Mouse (Mus musculus) regulatory T cell (primary cell): ENCODE results near the gene Tmem115.

Source experiments
- in situ Hi-C: fragments of 300-600 bp; cut with MboI, MseI; formaldehyde crosslinking; loops from one replicate; pipeline ENCODE4 v1.15.1; 2025; ENCODE audit warnings: high pct_unique_total_duplicates

Gene Tmem115

GRCm38 (mm10) chr9:107533791-107534407 lies at the start of gene Tmem115:
Gene Tmem115 (plus strand): TSS chr9:107533945.
- in situ Hi-C loops: no loop called here

- in situ Hi-C loops: no loop called here
These were observed 49.4 kb upstream of the Tmem115 start for GRCm38 (mm10) chr9:107484302-107484701.

DNA sequence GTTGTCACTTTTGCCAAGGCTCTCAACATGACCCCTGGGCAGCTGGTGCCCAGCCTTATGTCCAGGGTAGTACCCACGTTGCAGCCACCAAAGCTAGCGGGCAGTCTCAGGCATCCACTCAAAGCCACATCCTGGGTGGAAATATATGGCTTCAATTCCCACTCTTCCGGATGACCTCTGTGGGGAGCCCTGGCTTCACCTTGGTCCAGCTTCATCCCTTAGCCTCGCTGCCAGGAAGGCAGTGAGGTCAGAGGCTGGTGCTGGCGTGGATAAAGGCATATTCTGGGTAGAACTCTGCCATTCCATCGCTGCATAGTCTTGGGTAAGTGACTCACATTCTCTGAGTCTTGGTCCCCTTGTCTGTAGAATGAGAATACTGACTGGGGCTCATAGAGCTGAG lies 49.0 kb upstream of the Tmem115 start:
- in situ Hi-C loops: no loop called here

- in situ Hi-C loops: no loop called here
These were observed 47.7 kb upstream of the Tmem115 start for GRCm38 (mm10) chr9:107486086-107486485.

- in situ Hi-C loops: no loop called here
These were observed 47.1 kb upstream of the Tmem115 start for GRCm38 (mm10) chr9:107486507-107487225.

GRCm38 (mm10) chr9:107490146-107490545 lies 43.6 kb upstream of the Tmem115 start:
- in situ Hi-C loops: no loop called here

GRCm38 (mm10) chr9:107490625-107491024 lies 43.1 kb upstream of the Tmem115 start:
- in situ Hi-C loops: no loop called here

- in situ Hi-C loops: no loop called here
These were observed 40.2 kb upstream of the Tmem115 start for GRCm38 (mm10) chr9:107493511-107493910.

GRCm38 (mm10) chr9:107494238-107494637 lies 39.5 kb upstream of the Tmem115 start:
- in situ Hi-C loops: no loop called here

DNA sequence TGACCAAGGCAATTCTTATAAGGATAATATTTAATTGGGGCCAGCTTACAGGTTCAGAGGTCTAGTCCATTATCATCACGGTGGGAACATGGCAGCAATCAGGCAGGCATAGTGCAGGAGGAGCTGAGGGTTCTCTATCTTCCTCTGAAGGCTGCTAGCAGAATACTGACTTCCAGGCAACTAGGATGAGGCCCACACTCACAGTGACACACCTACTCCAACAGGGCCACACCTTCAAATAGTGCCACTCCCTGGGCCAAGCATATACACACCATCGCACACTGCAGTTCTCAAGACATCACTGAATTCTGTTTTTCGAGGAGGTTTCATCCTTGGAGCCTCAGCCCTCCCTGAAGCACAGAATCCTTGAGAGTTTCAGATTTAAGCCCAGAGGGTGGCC lies 37.4 kb upstream of the Tmem115 start:
- in situ Hi-C loops: no loop called here

- in situ Hi-C loops: no loop called here
These were observed 32.9 kb upstream of the Tmem115 start for GRCm38 (mm10) chr9:107500708-107501286.

GRCm38 (mm10) chr9:107502131-107502846 lies 31.5 kb upstream of the Tmem115 start:
- in situ Hi-C loops: no loop called here

GRCm38 (mm10) chr9:107504662-107505537 lies 28.8 kb upstream of the Tmem115 start:
- in situ Hi-C loops: no loop called here

GRCm38 (mm10) chr9:107508266-107508665 lies 25.5 kb upstream of the Tmem115 start:
- in situ Hi-C loops: no loop called here

DNA sequence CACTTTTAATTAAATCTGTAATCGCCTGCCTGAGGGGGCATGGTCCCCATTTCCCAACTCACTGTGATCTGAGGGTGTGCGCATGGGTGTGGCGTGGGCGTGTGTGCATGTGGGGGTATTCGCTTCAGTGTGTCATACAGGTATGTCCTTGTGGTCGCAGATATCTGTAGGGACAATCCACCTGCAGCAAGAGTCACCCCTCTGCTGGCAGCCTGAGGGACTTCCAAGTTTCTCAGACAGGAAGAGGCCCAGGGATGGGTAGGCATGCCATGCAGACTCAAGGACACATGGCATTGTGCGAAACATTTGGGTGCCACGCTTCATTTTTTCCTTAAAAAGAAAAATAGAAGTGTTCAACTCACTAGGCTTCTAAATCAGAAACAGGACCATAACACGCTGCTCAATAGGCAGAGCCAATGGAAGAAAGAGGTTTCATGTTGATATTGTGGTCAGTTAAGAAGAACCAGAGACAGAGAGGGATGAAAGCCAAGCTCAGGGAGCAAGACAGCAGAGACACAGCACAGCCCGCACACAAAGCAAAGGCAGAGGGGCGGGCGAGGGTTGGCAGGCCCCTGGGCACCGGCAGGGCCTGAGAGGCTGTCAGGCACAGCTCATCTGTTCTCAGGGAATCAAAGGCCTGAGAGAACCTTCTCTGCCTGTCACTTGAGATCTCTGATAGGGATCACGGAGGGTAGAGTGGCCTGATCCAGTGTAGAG lies 23.2 kb upstream of the Tmem115 start:
- in situ Hi-C loops: loop anchor here (5.0 kb wide), 1 partner anchor 153 kb away; no protein-coding TSS in a partner anchor

- in situ Hi-C loops: loop anchor here (5.0 kb wide), 1 partner anchor 154 kb away; no protein-coding TSS in a partner anchor
These were observed 22.3 kb upstream of the Tmem115 start for GRCm38 (mm10) chr9:107511436-107511835.

DNA sequence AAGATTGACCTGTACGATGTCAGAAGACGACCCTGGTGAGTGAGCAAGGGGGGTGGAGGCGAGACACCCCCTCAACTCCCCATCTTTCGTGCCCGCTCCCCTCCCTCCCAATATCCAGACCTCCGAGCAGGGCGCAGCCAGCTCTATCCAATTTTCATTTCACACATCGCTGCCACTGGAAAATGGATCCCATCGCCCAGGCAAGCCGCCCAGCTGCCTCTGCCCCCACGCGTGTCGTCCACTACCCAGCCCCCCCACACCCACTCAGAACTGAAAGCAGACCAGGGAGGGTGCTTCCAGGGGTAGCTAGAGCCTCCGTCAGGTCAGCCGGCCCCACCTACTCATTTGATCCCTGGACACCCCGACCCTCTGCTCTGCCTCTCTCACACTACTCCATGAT lies 21.4 kb upstream of the Tmem115 start:
- in situ Hi-C loops: loop anchor here (5.0 kb wide), 1 partner anchor 155 kb away; no protein-coding TSS in a partner anchor

DNA sequence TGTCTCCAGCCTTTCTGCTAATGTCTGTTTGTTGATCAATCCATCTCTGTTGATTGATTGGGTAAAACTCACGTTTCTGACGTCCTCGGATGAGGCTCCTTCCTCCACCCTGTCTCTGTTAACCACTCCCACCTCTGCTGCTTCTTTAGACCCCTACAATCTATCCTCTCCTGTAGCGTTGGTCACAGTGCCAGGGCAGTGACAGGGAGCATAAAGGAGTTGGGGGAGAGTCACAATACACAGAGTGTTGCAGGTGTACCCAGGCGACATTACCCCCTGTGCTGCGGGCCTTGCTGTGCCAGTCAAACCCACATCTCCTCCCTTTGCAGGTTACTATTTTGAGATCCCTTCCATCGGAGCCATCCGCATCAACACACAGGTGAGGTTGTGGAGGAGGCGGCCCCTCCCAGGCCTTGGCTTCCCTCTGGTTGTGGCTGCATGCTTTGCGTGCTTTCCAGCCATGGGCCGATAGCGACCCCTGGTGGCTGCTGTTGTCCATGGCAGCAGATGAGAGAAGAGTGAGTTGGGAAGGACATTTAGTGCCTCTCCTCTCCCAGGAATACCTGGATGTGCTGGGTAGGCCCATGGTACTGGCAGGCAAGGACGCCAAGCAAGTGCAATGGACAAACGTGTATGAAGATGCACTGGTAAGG lies 19.3 kb upstream of the Tmem115 start:
- in situ Hi-C loops: loop anchor here (5.0 kb wide), 1 partner anchor 157 kb away; no protein-coding TSS in a partner anchor

DNA sequence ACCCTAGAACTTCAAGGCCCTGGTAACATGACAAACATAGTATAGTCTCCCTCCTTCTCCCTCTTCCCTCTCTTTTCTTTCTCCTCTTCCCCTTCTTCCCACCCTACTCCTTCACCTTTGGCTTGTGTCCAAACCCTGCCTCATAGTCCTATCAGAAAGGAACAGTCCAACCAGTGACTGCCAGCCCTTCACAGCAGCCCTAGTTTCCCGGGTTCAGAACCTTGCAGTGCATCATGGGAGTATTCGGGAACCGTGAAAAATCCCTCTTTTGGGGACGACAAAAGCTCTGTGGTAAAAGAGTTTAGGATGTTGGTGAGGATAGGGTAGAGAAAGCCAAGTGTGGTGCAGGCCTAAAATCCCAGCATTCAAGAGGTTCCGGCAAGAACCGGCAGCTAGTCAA lies 13.4 kb upstream of the Tmem115 start:
- in situ Hi-C loops: no loop called here

DNA sequence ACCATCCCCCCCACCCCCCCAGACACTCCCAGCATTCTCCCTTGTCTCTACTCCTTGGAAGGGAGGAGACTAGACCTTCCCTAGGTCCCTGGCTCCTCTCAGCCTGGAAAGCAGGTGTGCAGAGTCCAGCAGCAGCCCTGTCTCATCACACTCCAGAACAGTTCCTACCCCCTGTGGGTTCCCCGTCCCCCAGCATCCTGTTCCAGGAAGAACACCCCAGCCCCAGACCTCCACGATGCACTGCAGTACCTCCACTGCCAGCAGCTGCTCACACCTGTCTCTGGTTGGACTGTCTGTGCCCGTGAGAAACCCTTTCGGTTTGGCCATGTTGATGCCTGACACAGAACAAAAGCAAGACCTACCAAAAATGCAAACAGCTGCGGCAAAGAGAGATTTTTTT lies 12.6 kb upstream of the Tmem115 start:
- in situ Hi-C loops: no loop called here
